Mouse (Mus musculus): ENCODE results near the gene 9830107B12Rik.
A peak's percentile ranks its signal among the peaks of the same experiment; 100 is the strongest.

Gene 9830107B12Rik

GRCm38 (mm10) chr17:48094820-48095680 lies 51.0 kb downstream of the 9830107B12Rik start:
- DNase-seq (ENCODE audit: low spot score in 2 of 2) = no peak

- no peak for DNase-seq (ENCODE audit: low spot score in 2 of 2)
Observed at GRCm38 (mm10) chr17:48093286-48093817, 52.7 kb downstream of the 9830107B12Rik start.

- peak in 1 of 2 experiments; percentile 46 for DNase-seq (ENCODE audit: low spot score in 2 of 2)
Observed at GRCm38 (mm10) chr17:48090305-48090704, 55.8 kb downstream of the 9830107B12Rik start.

GRCm38 (mm10) chr17:48089446-48089845 lies 56.6 kb downstream of the 9830107B12Rik start:
- DNase-seq (ENCODE audit: low spot score in 2 of 2) = no peak

DNA sequence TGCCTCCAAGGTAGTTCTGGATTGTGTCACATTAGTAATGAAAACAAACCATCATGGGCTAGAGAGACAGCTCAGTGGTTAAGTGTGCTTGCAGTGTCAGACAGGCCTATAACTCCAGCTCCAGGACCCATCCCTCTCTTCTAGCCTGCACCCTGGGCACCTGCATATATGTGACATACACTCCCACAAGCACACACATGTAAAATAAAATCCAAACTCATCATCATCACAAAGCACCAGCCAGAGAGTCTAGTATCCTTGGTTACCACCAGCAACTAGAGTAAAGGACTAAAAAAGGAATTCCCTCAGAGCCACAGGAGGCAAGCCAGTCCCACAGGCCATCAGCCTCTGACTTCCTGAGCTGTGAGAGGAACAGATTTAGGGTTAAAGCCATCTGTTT lies 57.0 kb downstream of the 9830107B12Rik start, which contains the start of gene 1700067P10Rik:
1700067P10Rik (plus strand) TSS at position 301 of the 400 bp plus-strand sequence.
- DNase-seq (ENCODE audit: low spot score in 2 of 2) = no peak

DNA sequence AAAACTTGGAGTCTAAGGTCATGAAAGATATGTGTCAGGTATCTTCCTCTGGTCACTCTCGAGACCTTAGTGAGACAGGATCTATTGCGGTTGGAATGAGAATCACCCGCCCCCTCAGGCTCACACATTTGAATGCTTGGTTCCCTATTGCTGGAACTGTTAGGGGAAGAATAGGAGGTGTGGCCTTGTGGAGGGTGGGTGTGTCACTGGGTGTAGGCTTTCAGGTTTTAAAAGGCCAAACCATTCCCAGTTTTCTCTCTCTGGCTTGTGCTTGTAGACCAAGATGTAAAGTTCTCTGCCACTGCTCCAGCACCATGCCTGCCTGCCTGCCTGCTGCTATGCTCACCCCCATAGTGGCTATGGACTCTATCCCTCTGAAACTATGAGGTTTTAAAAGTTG lies 65.4 kb downstream of the 9830107B12Rik start:
- no peak for DNase-seq (ENCODE audit: low spot score in 2 of 2)
